Mouse (Mus musculus): ENCODE measurements at regions not wholly inside any gene's neighbourhood (a gene's known extent, or its start where the extent isn't known, plus 50 kb on each side); places are given as distances from the start of the nearest gene placed in this dataset.

GRCm38 (mm10) chr13:54884709-54885460 lies 64.3 kb upstream of the Unc5a start:
- no peak for TF ChIP-seq POLR2A (IDR thresholded peaks at IDR 0.05; ENCODE audit: borderline replicate concordance, insufficient read depth, low read length)
- TF ChIP-seq CTCF (IDR thresholded peaks at IDR 0.05; ENCODE audit: borderline replicate concordance, insufficient read depth, low read depth, low read length), result no peak

Data from cerebellum, adult 2 months (tissue).